Mouse (Mus musculus): ENCODE measurements around the gene Hapln2.

Hapln2 gene

DNA sequence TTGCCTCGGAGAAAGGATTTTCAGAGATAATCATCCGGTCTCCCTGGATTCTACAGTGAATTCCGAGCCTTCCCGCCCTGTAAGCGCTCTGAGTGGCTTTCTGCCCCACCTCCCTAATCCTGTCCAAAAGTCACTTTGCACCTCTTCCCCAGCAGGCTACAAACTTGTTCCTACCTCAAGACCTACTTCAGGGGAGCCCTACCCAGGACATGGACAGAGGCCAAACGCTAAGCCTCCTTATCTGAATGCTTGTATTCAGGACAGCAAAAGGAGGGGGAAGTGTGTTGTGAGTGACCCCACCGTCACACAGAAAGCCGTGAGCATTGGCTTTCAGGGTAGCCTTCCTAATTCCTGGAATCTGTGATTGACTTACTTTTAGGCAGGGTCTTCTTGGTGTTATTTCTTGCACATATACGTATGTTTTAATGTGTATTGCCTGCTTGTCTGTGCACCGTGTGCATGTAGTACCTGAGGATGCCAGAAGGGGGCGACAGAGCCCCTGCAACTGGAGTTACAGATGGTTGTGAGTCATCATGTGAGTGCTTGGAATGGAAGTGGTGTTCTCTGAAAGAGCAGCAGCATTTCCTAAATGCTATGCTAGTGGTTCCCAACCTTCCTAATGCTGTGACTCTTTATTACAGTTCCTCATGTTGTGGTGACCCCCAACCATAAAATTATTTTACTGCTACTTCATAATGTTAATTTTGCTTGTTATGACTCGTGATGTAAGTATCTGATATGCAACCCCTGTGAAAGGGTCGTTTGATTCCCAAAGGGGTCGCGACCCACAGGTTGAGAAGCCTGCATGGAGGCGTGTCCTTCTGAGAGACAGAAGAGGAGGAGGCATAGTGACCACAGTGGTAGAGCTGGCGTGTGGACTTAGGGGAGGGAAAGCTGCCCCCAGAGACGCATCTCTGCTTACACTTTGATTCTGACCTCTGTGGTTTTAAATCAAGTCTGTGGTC is 21.3 kb downstream of the Hapln2 start:
- no peak for DNase-seq (ENCODE audit: low read depth)

DNA sequence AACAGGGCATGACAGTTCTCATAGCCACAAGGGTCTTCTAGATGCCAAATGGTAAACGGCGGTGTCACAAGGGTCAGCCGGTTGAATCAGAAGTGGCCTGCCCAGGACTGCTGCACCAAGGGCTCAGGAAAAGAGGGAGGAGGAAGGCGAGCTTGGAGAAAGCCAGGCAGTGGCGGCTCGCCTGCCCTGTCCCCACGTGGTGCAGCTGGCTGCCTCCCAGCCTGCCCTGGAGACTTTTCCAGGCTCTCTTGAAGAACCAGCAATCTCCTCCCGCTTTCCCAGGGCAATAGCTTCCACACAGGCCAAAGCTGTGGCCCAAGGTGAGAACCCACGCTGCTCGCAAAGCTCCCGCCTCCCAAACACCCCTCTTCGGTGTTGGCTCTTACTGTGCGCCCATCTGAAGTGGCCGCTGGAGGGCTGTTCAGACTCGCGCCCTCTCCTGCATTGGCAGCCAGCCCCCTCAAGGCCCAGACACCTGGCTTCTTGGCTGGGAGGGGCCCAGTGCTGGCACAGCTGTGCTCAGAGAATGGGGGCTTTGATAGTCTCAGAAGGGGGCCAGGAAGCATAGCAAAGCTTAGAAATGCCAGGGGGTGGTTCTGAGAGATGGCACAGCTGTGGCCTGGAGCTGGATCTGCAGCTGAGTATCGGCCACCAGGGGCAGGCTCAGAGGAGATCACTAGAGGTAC is 24.9 kb downstream of the Hapln2 start:
- no peak for DNase-seq (ENCODE audit: low read depth)

DNA sequence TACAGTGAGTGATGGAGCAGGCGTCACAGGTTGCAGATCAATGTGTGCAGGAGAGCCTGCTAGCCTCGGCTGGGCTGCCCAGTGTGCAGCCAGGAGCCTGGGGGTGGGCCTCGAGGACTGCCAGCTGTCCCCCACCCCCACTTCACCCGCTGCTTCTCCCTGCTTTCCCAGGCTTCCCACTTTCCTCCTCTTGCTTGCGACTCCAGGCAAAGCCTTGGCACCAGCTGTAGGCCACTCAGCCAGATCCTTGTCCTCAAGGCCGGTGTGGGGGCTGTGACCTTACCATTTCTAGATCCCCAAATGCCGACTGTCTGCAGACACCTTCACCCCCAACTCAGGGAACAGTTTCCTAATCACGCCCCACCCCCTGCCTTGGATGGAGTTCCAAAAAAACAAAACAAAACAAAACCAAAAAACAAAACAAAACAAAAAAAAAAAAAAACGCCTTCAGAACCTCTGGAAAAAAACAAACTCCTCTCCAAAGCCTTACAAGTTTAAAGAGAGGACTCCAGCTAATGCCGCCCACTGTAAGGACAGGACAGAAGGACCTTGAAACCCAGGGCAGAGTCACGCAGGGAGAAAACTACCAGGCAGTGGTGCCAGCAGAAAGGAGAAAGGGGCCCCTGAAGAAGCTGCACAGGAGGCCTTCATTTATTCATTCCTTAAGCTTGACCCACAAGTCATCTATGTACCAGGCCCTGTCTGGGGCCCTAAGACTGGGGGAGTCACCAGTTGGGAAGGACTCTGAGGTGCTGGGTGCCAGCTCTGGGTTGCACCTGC is 26.4 kb downstream of the Hapln2 start:
- no peak for DNase-seq (ENCODE audit: low read depth)

DNA sequence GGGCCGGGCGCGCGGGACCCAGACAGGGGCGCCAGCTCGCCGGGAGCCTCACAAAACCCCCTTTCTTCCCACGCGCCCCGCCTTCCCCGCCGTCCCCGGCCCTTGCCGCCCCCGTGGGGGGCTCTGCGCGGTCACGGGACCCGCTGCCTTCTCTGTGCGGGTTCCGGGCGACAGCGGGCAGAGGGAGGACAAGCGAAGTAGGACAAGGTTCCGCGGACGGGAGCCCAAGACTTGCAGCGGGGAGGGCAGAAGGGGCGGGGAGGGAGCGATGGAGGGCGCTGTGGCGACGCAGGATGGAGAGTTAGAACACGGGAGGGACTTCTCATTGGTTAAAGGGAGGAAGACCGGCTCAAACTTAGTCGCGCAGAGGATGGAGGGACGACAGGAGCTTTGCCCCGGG is 27.2 kb downstream of the Hapln2 start, which contains the start of gene Bcan:
Gene Bcan (minus strand): TSS at position 50 of the 400 bp plus-strand sequence.
- DNase-seq (ENCODE audit: low read depth) = no peak

DNA sequence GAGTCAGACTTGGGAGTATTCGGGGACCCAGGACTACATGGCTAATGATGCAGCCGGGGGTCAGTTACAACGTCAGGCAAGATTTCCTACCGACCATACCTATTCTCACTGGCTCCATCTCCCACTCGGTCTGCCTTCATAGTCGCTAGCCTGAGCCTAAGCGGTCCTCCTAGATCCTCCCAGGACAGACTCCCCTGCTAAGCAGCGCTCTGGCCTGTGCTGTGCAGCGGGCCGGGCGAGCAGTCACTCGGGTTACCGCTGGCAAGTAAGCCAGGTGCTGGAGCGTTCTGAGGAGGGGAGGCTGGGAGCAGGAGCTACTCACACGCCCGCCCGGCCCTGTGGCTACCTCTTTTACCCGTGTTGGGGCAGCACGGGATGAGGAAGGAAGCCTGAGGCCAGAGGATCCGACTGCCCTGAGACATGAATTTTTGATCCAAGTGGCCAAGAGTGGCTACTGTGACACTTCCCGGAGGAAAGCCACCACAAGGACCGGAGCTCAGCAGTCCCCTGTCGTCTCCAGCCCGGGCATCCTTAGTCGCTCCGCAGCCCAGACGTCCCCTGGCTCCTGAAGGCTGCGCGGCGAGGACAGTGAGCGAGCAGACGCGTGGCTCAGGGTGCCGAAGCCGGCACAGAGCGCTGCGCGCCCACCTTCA is 28.0 kb downstream of the Hapln2 start:
- no peak for DNase-seq (ENCODE audit: low read depth)

DNA sequence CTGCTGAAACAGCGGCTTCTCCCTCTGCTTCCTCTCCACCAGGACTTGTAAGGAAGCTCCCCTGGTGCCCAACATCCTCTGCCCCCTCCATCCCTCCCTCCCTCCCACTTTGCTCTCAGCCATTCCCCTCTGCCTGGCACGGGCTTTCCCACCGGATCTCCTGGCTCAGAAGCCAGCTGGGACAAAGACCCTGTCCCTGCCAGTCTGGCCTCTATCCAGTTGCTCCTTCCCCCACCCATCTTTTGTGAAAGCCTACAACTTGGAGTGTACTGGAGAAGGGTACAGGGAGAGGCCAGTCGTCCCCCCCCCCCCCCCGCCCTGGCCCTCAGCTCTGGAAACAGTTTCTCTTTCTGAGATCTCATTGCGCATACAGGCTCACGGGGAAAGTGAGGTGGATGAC is 28.6 kb downstream of the Hapln2 start:
- DNase-seq (ENCODE audit: low read depth) = no peak

DNA sequence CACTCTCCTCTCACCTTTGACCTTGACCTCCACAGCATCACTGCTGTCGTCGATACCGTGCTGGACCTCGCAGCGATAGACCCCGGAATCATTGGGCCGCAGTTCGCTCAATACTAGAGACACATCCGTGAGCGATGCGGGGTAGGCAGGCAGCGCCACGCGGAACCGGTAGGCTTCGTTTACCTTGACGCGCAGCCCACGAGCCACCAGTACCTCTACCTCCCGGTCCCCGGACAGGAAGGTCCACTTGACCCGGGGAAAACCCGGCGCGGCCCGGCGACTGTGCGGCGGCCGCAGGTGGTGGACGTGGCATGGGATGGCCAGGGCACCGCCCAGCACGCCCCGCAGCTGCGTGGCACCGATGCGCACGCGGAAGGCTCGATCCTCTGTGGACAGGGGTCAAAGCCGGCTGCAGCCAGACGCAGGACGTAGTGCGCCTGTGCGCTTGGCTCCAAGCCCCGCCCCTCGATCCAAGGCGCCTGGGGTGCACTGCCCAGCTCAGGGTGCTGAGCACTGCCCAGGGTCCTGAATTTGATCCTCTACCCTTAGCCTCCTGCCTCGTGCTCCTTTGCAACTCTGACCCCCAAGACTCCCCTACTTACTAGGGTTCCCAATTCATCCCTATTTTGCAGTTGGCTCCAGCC is 30.3 kb downstream of the Hapln2 start:
- DNase-seq (ENCODE audit: low read depth) = no peak

DNA sequence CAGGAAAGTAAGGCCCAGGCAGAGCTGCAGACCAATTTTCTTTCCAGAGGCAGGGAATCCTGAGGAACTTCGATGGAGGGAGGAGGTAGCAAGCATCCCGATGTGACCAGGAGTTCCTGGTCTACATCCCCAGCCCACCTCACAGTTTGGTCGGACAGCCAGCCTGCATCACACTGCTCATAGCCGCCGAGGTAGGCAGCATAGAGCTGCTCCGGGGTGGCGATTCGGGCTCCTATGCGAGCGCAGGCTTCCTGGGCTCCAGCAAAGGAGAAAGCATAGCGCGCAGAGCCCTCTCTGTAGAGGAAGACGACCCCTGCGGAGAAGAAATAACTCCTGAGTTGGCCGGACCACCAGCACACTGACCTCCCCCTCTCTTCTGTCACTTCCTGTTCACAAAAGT is 31.0 kb downstream of the Hapln2 start:
- no peak for DNase-seq (ENCODE audit: low read depth)

DNA sequence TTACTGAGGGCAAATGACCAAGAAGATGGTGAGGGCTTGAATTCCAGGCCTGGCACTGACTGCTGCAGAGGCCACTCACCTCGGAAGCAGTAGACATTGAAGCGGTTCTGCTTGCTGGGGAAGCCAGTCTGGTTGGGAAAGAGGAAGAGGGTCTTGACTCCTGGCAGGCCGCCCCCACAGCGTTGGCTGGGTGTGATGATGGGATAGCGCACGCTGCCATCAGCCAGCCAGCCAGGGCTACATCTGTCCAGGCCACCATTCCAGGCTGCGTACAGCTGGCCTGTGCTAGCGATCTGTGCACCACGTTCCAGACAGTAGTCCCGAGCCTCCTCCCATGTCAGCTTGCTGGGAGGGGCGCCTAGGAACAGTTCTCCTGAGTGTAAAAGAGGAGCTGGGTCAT is 32.1 kb downstream of the Hapln2 start:
- DNase-seq (ENCODE audit: low read depth) = no peak

DNA sequence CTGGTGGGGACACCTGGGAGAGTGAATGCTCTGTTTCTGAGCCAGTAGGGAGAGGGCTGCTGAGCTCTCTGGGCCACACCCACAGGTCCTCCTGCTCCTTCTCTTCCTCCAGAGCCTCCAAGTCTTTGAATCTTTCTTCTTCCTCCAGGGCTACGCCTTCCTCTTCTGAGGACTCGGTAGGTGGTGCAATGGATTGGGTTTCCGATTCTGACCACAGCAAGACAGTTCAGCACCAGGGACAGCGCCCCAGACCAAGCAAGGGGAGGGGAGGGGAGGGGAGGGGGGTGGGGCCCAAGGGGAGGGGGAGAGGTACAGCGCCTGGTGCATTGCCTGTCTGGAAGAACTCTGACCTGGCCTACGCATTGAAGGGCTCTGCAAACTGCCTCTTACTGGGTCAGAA is 33.9 kb downstream of the Hapln2 start:
- no peak for DNase-seq (ENCODE audit: low read depth)

DNA sequence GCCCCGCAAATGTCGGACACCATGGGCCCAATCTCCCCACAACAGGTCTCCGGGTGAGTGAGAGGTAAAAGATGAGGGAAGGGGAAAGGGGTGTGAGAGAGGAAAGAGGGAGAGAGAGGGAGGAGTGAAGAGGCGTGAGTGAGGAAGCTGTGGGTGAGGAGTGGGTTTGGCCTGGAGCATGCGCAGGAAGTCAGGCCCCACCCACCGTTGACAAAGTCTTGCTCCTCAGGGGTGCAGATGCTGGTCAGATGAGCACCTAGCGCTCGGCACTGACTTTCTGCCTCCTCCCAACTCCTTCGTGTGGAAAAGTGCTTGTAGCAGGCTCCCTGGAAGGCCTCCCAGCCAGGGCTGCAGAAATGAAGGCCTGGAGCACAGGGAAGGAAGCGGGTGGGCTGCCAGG is 37.4 kb downstream of the Hapln2 start:
- no peak for DNase-seq (ENCODE audit: low read depth)

DNA sequence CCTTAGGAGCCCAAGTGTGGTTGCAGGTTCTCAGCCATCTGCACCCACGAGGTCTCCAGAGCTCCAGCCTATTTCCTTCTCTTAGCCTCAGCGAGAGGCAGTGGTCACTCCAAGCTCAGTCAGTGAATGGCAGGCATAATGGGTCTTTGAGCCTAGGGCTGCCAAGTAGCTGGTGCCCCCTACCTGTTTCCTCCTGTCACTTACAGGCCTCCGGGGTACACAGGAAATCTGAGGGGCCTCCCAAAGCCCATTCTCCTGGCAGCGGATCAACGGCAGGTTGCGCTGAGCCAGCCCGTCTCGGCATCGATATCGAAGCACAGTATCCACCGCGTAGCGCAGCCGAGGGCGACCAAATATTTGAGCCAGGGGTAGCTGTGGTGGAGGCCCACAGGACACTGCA is 39.3 kb downstream of the Hapln2 start:
- DNase-seq (ENCODE audit: low read depth) = no peak

DNA sequence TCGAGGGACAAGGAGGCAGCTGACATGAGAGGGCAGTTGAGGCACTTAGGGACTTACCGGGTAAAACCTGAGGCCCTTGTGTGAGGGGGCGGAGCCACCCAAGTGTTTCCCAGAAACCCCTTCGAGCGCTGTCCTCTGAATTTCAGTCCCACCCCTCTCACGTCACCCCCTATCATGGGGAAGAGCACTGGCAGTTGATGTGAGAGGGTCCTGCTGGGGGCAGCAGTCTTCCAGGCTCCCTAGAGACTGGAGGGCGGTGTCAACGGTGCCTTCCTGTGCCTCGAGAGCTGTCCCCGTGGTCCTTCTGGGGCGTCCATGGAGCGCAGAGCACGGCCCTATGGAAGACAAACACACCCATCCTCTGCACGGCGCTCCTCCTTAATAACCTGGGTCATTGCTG is 39.8 kb downstream of the Hapln2 start:
- DNase-seq (ENCODE audit: low read depth) = peak; percentile 50

DNA sequence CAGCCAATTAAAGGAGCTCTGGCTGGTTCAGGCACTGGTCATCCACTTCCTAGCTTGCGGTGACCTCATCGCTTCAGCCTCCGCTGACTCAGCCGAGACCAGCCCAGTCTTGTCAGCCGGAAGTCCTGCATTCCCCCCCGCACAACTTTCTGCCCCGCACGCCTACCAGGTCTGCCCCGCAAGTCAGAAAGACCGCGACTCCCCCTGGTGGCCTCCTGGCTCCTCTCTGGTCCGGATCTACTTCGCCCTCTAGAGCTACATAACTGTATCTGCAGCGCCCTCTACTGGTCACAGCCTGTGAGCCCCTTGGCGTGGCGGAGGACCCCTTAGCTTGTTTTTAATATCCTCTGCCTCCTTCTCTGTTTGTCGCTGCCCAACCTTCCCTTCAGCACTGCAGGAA is 40.5 kb downstream of the Hapln2 start:
- DNase-seq (ENCODE audit: low read depth) = peak; percentile 90

DNA sequence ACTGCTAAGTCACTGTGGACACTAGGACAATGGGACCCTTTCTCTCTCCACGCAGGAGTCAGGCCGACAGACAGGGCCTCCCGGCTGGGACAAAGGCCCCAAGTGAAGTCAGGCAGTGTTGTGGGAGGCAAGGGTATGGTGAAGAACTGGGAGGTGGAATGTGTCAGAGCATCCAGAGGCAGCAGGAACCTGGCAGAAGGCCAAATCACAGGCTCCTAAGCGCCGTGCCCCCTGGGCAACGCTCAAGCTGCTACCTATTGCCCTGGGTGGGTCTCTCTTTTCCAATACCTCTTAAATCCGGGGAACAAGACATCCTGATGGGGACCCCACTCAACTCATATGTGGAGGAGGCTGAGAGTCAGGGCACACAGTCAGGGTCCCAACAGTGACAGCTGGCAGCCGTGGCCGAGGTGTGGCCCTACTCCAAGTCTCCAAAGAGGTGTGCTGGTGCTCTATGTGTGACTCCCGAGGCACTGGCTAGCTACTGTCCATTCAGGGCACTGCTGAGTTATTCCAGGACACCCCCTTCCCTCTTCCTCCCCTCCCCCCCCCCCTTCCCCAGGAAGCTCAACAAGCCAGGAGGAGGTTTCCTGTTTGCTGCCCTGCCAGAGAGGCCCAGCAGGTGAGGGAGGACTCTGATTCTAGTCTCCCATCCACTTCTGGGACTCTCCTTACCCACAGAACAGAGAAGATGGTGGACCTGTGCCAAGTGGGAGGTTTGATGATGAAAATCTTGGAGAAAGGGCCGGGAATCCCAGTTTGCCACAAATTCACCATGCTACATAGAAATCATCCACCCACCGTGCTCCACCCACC is 41.7 kb downstream of the Hapln2 start:
- no peak for DNase-seq (ENCODE audit: low read depth)

DNA sequence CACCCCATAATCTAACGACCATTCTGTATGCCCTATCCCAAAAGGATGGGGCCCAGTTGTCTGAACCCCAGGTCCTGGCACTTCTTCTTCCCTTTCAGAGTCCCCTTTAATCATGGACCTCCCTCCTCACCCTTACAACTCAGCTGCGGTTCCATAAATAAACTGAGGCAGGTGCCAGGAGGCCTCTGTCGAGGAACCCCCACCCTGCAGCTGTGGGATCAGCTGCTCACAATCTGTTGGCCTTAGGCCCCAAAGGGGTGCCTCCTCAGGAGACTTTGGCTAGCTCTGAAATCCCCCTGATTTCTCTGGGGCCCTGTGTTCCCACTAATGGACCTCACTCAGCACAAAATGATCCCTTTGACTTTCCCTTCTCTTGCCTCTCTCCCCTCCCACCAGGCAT is 43.3 kb downstream of the Hapln2 start:
- no peak for DNase-seq (ENCODE audit: low read depth)

DNA sequence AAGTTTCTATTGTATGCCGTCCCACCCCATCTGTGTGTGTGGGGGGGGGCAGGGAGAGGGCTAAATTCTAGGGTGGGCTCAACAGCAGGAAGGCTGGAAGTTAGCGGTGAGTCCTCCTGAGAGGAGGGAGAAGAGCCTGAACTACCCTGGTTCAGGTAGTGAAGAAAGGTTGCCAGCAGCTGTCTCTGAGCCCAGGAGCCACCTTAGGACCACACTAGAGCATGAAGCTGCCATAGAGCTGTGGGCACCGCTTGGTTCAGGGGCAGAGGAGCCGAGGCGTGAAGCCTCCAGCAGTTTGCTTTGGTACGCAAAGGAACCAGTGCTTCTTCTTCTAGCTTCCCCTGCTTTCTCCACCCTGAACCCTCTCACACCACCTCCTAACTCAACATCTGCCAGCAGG is 43.8 kb downstream of the Hapln2 start:
- DNase-seq (ENCODE audit: low read depth) = no peak

DNA sequence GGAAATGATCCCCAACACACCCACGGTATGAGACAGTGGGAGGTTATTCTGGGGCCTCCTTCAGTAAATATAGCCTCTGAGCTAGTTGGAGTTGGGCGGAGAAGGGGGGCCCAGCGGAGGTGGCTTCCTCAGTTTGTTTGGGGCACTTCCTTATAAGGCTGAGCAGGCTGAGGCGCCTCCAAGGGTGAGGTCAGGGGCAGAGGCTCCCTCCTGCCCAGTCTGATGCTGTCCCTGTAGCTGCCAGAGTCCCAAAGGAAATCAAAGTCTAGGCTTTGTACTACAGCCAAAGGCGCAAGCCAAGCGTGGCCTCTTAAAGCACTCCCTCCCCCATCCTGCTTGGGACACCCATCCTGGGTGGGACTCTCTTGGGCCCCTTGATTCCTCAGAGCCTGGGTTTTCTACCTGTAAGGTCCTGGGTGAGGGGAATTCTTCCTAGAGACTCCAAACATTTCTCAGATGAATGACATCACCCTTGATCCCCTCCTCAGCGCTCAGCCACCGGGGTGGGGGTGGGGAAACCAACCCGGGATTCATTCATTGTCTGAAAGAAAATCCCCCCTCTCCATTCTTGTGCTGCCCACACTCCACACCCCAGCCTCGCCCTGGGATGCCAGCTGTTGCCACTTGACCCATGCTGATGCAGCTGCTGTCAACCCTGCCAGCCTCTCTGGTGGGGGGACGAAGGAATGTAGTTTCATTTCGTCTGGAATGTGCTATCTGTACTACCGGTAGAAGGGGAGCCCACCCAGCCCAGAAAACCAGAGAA is 44.4 kb downstream of the Hapln2 start:
- no peak for DNase-seq (ENCODE audit: low read depth)

DNA sequence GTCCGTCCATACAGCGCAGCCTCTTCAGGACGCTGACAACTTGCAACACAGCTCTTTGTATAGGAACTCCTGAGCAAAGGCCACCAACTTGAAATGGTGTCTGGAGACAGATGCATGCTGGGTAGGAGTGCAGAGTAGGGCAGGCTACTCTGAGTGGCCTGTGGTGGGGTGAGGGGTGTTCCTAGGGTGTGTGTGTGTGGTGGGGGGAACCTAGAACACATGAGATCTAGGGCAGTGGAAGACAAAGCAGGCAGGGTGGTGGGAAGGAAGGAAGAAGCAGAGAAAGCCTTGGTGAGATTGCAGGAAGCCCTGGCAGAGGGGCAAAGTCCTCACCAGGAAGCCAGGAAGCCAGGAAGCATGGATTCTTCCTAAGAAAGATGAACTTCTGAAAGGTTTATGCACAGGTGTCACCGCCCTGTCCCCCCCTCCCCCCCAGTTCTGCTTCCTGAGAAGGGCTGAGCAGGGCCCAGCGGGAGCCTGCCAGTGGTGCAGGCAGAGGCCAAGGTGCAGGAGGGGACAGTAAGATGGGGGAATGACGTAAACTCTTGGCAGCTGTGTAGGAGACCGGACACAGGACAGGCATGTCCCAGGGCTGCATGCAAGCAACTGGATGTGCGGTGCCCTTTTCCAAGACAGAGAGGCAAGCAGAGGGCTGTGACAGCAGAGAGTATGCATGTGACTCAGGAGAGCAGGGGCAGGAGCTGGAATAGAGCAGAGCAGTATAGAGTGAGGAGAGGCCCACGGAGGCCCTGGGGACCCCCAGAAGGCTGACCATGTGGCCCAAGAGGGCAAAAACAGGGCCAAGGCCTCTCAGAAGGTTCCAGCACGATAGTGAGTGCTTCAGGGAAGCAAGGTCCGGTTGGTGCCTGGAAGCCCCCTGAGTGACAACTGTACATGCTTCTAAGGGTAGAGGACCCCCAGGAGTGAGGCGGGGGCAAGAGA is 45.2 kb downstream of the Hapln2 start:
- no peak for DNase-seq (ENCODE audit: low read depth)
